Mouse (Mus musculus) testis, adult 2 months (tissue): ENCODE measurements at regions not wholly inside any gene's neighbourhood (a gene's known extent, or its start where the extent isn't known, plus 50 kb on each side); places are given as distances from the start of the nearest gene placed in this dataset.

Source experiments
- CTCF ChIP-seq: fragments of 200-500 bp; IDR thresholded peaks from 2 replicates; pipeline ENCODE4 v1.5.1; 2012; ENCODE audit warnings: low read depth, mild to moderate bottlenecking, inconsistent platforms, low read length, moderate library complexity; ENCODE audit not compliant: control insufficient read depth, insufficient read depth, insufficient replicate concordance
- POLR2A ChIP-seq: fragments of 200-500 bp; IDR thresholded peaks from 2 replicates; pipeline ENCODE4 v1.6.1; 2012; ENCODE audit warnings: low read depth, mild to moderate bottlenecking, inconsistent platforms, low read length, moderate library complexity; ENCODE audit not compliant: control insufficient read depth

DNA sequence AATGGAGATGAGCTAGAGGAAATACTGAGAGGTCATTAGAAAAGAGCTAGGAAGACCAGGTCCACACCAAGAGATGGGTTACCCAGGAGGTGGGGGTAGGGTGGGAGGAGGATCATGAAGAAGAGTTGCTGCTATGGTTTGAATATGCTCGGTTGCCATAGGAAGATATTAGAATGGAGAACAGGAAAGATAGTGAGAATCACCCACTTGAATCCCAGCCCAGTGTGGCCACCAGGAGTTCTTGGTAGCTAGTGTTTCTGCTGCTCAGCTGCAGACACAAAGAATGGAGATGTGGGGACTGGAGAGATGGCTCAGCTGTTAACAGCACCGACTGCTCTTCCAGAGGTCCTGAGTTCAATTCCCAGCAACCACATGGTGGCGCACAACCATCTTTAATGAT lies 62.4 kb upstream of the Sertad2 start:
- TF ChIP-seq POLR2A (no peak), CTCF (no peak)
